Mouse (Mus musculus) CH12.LX (cell line): ENCODE measurements at regions not wholly inside any gene's neighbourhood (a gene's known extent, or its start where the extent isn't known, plus 50 kb on each side); places are given as distances from the start of the nearest gene placed in this dataset.

Experiments
- DNase-seq: peaks from one replicate; pipeline ENCODE4 v3.0.0-alpha.2; 2013; ENCODE audit errors: extremely low read depth
- H3K27ac ChIP-seq: 2 replicates; pipeline ENCODE4 v1.5.1; 2012; ENCODE audit warnings: low read depth, mild to moderate bottlenecking, control low read depth, moderate library complexity; ENCODE audit not compliant: insufficient read depth
- H3K27me3 ChIP-seq: replicated peaks from 2 replicates; pipeline ENCODE3; 2012; ENCODE audit warnings: inconsistent platforms
- H3K36me3 ChIP-seq, 2 experiments: replicated peaks in 1 of 2; 2 replicates each; pipeline versions ENCODE3 to v1.6.1; 2012; ENCODE audit warnings: inconsistent platforms in 1 of 2, low read length in 1 of 2, mild to moderate bottlenecking in 1 of 2, mixed read lengths in 1 of 2, moderate library complexity in 1 of 2; ENCODE audit not compliant: control insufficient read depth in 1 of 2, insufficient read depth in 1 of 2
- H3K4me1 ChIP-seq, 2 experiments: 2 replicates each; pipeline ENCODE4 v1.6.1; 2012; ENCODE audit warnings: inconsistent platforms in 1 of 2, moderate library complexity in 1 of 2; ENCODE audit not compliant: insufficient read depth in 2 of 2, control insufficient read depth in 1 of 2
- H3K4me2 ChIP-seq: 2 replicates; pipeline ENCODE4 v1.6.1; 2012; ENCODE audit warnings: low read depth, mild to moderate bottlenecking, control low read depth; ENCODE audit not compliant: poor library complexity, insufficient read depth, severe bottlenecking
- H3K4me3 ChIP-seq, 3 experiments: fragments of 150-350 bp in 1 of 3; sonication (generic) in 1 of 3; replicated peaks in 1 of 3; 2 replicates each; pipeline versions ENCODE3 to v1.5.1; 2011 to 2012; ENCODE audit warnings: low read depth in 2 of 3, low read length in 2 of 3, mild to moderate bottlenecking in 2 of 3, moderate library complexity in 2 of 3, control low read depth in 1 of 3, improper control_type of control experiment in 1 of 3, inconsistent platforms in 1 of 3, mixed read lengths in 1 of 3; ENCODE audit not compliant: poor library complexity in 1 of 3
- H3K79me2 ChIP-seq: replicated peaks from 2 replicates; pipeline ENCODE4 v1.6.1; 2012; ENCODE audit warnings: mild to moderate bottlenecking, moderate library complexity; ENCODE audit not compliant: control insufficient read depth, poor library complexity, insufficient read depth, severe bottlenecking; ENCODE audit errors: extremely low read depth
- H3K9ac ChIP-seq: 2 replicates; pipeline ENCODE4 v1.6.1; 2012; ENCODE audit warnings: low read depth, mild to moderate bottlenecking, control low read depth, moderate library complexity; ENCODE audit not compliant: insufficient read depth
- H3K9me3 ChIP-seq: replicated peaks from 2 replicates; pipeline ENCODE3; 2012; ENCODE audit warnings: low read length, inconsistent platforms, mixed read lengths
- BHLHE40 ChIP-seq: IDR thresholded peaks from 2 replicates; pipeline ENCODE4 v1.6.1; 2011; ENCODE audit warnings: mild to moderate bottlenecking, low read depth, low read length, improper control_type of control experiment
- CHD1 ChIP-seq: IDR thresholded peaks from 2 replicates; pipeline ENCODE4 v1.6.1; 2012; ENCODE audit warnings: low read depth, low read length, improper control_type of control experiment, inconsistent platforms
- CHD2 ChIP-seq: IDR thresholded peaks from 2 replicates; pipeline ENCODE4 v1.6.1; 2011; ENCODE audit warnings: low read length, improper control_type of control experiment
- E2F4 ChIP-seq: IDR thresholded peaks from 2 replicates; pipeline ENCODE4 v1.6.1; 2011; ENCODE audit warnings: low read depth, low read length, improper control_type of control experiment; ENCODE audit not compliant: insufficient replicate concordance
- ELF1 ChIP-seq: IDR thresholded peaks from 2 replicates; pipeline ENCODE4 v1.6.1; 2014; ENCODE audit warnings: low read depth, mild to moderate bottlenecking, inconsistent platforms, low read length, improper control_type of control experiment
- ETS1 ChIP-seq: conservative IDR thresholded peaks from 2 replicates; pipeline ENCODE4 v1.6.1; 2012; ENCODE audit warnings: low read depth, mild to moderate bottlenecking, inconsistent platforms, low read length, improper control_type of control experiment, moderate library complexity
- GABPA ChIP-seq: IDR thresholded peaks from 2 replicates; pipeline ENCODE4 v1.6.1; 2012; ENCODE audit warnings: low read depth, low read length, improper control_type of control experiment, inconsistent platforms; ENCODE audit not compliant: insufficient replicate concordance
- HCFC1 ChIP-seq: IDR thresholded peaks from 2 replicates; pipeline ENCODE4 v1.6.1; 2012; ENCODE audit warnings: low read depth, mild to moderate bottlenecking, inconsistent platforms, low read length, improper control_type of control experiment
- MAFK ChIP-seq: IDR thresholded peaks from 2 replicates; pipeline ENCODE4 v1.6.1; 2011; ENCODE audit warnings: low read length, improper control_type of control experiment; ENCODE audit not compliant: insufficient replicate concordance
- MEF2A ChIP-seq: IDR thresholded peaks from 2 replicates; pipeline ENCODE4 v1.6.1; 2014; ENCODE audit warnings: low read depth, mild to moderate bottlenecking, inconsistent platforms, low read length, improper control_type of control experiment, borderline replicate concordance
- MXI1 ChIP-seq: IDR thresholded peaks from 2 replicates; pipeline ENCODE4 v1.6.1; 2011; ENCODE audit warnings: mild to moderate bottlenecking, low read depth, low read length, improper control_type of control experiment
- NRF1 ChIP-seq: IDR thresholded peaks from 2 replicates; pipeline ENCODE4 v1.6.1; 2014; ENCODE audit warnings: low read depth, mild to moderate bottlenecking, inconsistent platforms, low read length, improper control_type of control experiment, moderate library complexity
- POLR2A ChIP-seq: IDR thresholded peaks from 2 replicates; pipeline ENCODE4 v1.6.1; 2011; ENCODE audit warnings: low read depth, mild to moderate bottlenecking, improper control_type of control experiment, low read length
- SMC3 ChIP-seq: IDR thresholded peaks from 2 replicates; pipeline ENCODE4 v1.6.1; 2011; ENCODE audit warnings: low read depth, low read length, improper control_type of control experiment
- TBP ChIP-seq: conservative IDR thresholded peaks from 2 replicates; pipeline ENCODE4 v1.6.1; 2011; ENCODE audit warnings: low read depth, low read length, improper control_type of control experiment
- TCF12 ChIP-seq: IDR thresholded peaks from 2 replicates; pipeline ENCODE4 v1.6.1; 2014; ENCODE audit warnings: low read depth, mild to moderate bottlenecking, inconsistent platforms, low read length, improper control_type of control experiment
- USF1 ChIP-seq: IDR thresholded peaks from 2 replicates; pipeline ENCODE4 v1.6.1; 2014; ENCODE audit warnings: low read depth, mild to moderate bottlenecking, inconsistent platforms, low read length, improper control_type of control experiment
- dilution Hi-C: fragments of 300-500 bp; cut with MboI; formaldehyde crosslinking; loops from 2 replicates; pipeline ENCODE4 v1.14.3; 2020; ENCODE audit warnings: low sequenced_read_pairs; ENCODE audit not compliant: extremely low pct_unique_long_range_greater_than_20kb, extremely low pct_ligation_motif_present
- in situ Hi-C: fragments of 300-500 bp; cut with MboI; formaldehyde crosslinking; loops from 3 replicates; pipeline ENCODE4 v1.14.3; 2019; ENCODE audit warnings: low sequenced_read_pairs, low pct_ligation_motif_present, low pct_unique_long_range_greater_than_20kb, mixed read lengths

DNA sequence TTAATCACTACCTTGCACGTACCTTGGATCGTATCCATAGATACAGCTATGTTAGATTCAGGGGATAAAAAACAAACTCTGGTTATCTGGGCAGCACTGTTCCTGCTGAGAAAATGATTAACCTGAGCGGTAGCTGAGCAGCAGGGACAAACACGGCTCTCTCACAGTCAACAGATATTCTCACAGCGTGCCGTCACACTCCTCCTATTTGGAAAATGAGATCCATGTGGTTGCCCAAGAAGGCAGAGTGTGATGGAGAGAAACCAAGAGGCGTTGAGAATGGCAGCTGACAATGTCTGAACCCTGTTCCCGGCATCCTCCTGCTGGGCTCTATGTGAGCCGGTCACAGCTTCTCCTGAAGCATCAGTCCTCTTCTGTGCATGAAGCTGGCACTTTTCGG is 155.6 kb upstream of the Arg1 start:
- no peak overlapping the region for H3K27ac ChIP-seq
- DNase-seq = no peak
- H3K9ac ChIP-seq = no peak overlapping the region
- in situ Hi-C loops = no loop called here
- H3K4me1 ChIP-seq = no peaks in the 10 kb centered on the region
- no peak overlapping the region for H3K4me2 ChIP-seq
- dilution Hi-C loops = no loop called here
- H3K9me3 ChIP-seq = no peaks in the 10 kb centered on the region
- H3K79me2 ChIP-seq = no peaks in the 10 kb centered on the region
- no peaks in the 10 kb centered on the region for H3K27me3 ChIP-seq
- H3K4me3 ChIP-seq = no peak overlapping the region
- no peaks in the 10 kb centered on the region for H3K36me3 ChIP-seq
- TF ChIP-seq TBP = no peak
- no peak for TF ChIP-seq E2F4
- TF ChIP-seq SMC3 = no peak
- no peak for TF ChIP-seq CHD1
- no peak for TF ChIP-seq NRF1
- TF ChIP-seq MXI1 = no peak
- no peak for TF ChIP-seq BHLHE40
- TF ChIP-seq GABPA = no peak
- no peak for TF ChIP-seq MEF2A
- no peak for TF ChIP-seq ETS1
- no peak for TF ChIP-seq TCF12
- no peak for TF ChIP-seq MAFK
- TF ChIP-seq HCFC1 = no peak
- no peak for TF ChIP-seq USF1
- TF ChIP-seq POLR2A = no peak

DNA sequence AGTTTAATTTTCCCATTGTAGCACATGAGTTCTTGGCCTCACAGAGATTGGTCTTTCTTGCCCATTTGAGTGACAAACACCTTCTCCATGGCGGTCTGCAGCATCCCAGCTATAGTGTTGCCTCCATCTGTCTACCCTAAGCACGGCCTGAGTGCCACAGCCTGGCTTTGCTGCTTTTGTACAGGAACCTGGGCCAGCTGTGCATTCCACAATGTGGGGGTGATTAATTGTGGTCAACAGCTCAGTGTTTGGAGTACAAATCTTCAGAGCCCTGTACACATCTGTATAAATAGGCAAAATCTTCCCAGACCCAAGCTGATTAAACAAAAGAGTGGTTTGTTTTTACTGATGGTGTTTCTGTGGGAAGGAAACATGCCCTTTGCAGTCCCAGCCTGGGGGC is 145.3 kb upstream of the Arg1 start:
- Histone ChIP-seq H3K9ac (no peak overlapping the region), H3K27me3 (no peaks in the 10 kb centered on the region), H3K27ac (no peak overlapping the region), H3K9me3 (peaks cover 2% of the 10 kb centered on the region), H3K4me2 (no peak overlapping the region), H3K79me2 (no peaks in the 10 kb centered on the region), H3K36me3 (no peaks in the 10 kb centered on the region), H3K4me1 (0 out of 4 replicates have a peak, but pooled peaks cover 0 to 3% of the 10 kb centered on the region in 2 experiments), H3K4me3 (no peak overlapping the region)
- TF ChIP-seq ELF1 (no peak), CHD2 (no peak), CHD1 (no peak)
- dilution Hi-C loops = no loop called here
- in situ Hi-C loops = no loop called here
- no peak for DNase-seq
